Mouse (Mus musculus) embryonic fibroblast, embryonic 13.5 days (primary cell): ENCODE data around the gene Rpl31. TPM values are rescaled to one million over a fixed set of nuclear protein-coding genes. Genes with fewer than 3 reads are reported as not detected.

ENCODE experiments used
- H3K27ac ChIP-seq: 2 replicates; pipeline ENCODE4 v1.5.1; 2012; ENCODE audit warnings: low read length, control low read depth, inconsistent platforms; ENCODE audit not compliant: insufficient read depth
- H3K4me1 ChIP-seq: 2 replicates; pipeline ENCODE4 v1.6.1; 2011; ENCODE audit warnings: low read length; ENCODE audit not compliant: control insufficient read depth, insufficient read depth
- H3K4me3 ChIP-seq: 2 replicates; pipeline ENCODE4 v1.5.1; 2011; ENCODE audit warnings: mild to moderate bottlenecking, control low read depth, low read length; ENCODE audit not compliant: insufficient read depth
- CTCF ChIP-seq: IDR thresholded peaks from 2 replicates; pipeline ENCODE4 v1.5.1; 2011; ENCODE audit warnings: mild to moderate bottlenecking, control low read depth, low read length, moderate library complexity, borderline replicate concordance; ENCODE audit not compliant: insufficient read depth
- POLR2A ChIP-seq: IDR thresholded peaks from 2 replicates; pipeline ENCODE4 v1.6.1; 2011; ENCODE audit warnings: low read depth, mild to moderate bottlenecking, control low read depth, low read length, moderate library complexity
- polyA plus RNA-seq: library from polyadenylated mRNA; stranded (reverse); fragments of >200 nt; gene quantifications from 2 replicates; pipeline ENCODE4 v1.2.4, GENCODE M21; 2011; ENCODE audit warnings: low read depth; ENCODE audit not compliant: missing spikeins, insufficient read length

The Rpl31 gene
- polyA plus RNA-seq, 1 experiment: 1,489 TPM

GRCm38 (mm10) chr1:39339455-39339854 lies 28.2 kb upstream of the Rpl31 start:
- Histone ChIP-seq H3K4me3 (no peak overlapping the region), H3K4me1 (no peaks in the 10 kb centered on the region), H3K27ac (no peak overlapping the region)
- no peak for TF ChIP-seq CTCF
- no peak for TF ChIP-seq POLR2A

DNA sequence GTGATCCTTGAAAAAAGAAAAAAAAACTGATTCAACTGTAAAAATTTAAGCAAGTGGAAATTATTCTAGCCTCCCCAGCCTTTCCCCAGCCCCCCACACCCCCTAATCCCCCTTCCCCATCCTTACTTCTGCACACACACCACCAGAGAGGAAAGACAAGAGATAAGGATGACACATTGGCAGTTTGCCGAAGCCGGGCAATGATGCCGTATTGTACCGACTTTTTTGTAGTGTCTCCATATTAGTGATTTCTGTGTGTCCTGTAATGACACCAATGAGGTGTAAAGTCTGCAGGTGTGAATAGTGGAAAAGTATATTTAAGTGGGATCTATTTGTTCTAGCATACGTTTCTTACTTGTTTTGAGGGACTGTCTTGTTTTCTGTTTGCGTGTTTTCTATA lies 27.5 kb upstream of the Rpl31 start:
- Histone ChIP-seq H3K27ac (no peak overlapping the region), H3K4me3 (no peak overlapping the region), H3K4me1 (no peaks in the 10 kb centered on the region)
- TF ChIP-seq CTCF: no peak
- TF ChIP-seq POLR2A: no peak

DNA sequence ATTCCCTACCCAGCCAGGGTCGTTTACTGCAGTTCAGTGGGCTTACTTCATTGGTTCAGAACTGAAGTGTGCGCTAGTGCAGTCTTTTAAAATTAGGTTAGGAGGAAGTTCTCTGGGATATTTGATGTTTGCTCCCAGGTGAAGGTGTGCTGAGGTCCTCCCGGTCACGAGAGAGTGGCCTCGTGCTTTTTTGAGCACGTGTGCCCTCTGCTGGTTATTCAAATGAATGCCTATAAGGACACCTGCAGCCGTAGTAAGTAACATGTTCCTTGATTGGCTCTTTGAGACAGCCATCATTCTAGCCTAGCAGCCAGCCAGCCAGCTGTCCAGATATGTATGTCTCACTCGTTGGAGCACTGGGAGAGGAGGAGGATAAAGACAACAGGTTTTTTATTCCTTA lies 27.0 kb upstream of the Rpl31 start:
- Histone ChIP-seq H3K27ac (no peak overlapping the region), H3K4me3 (no peak overlapping the region), H3K4me1 (no peaks in the 10 kb centered on the region)
- TF ChIP-seq CTCF: peak; percentile 64; the same call in 1 of the 2 replicates
- TF ChIP-seq POLR2A: no peak

DNA sequence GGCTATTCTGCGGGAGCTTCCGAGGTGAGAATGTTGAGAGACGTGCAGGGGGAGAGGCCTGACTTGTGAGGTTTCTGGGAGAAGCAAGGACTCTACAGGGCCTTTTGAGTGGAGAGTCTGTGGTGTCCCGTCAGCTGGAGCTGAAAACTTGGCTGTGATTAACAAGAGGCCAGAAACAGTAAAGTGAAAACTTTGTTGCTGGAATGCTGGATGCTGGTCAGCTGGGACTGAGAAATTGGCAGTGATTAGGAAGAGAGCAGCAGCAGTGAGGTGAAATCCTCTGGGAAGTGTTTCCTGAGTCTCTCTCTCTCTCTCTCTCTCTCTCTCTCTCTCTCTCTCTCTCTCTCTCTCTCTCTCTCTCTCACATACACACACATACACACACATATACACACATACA lies 25.8 kb upstream of the Rpl31 start:
- no peak overlapping the region for H3K27ac ChIP-seq
- no peak overlapping the region for H3K4me3 ChIP-seq
- no peak for TF ChIP-seq POLR2A
- no peak for TF ChIP-seq CTCF
- H3K4me1 ChIP-seq: no peaks in the 10 kb centered on the region

DNA sequence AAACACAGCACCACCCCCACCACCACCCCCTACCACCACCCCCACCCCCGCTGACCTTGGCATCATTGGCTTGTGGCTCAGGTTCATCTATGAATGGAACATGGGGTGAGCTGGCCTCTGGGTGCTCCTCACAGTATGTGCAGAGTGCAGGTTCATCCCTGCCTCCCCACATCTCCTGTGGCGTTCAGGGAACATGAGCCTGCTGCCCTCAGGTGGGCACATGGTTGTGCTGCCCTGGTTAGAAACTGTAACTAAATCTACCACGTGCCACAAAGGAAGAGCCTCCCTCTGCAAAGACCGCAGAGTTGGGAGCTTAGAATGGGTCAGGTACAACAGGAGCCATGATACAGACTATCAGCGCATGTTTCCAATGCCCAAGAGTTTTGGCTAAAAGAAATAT lies 24.4 kb upstream of the Rpl31 start:
- Histone ChIP-seq H3K4me3 (no peak overlapping the region), H3K4me1 (no peaks in the 10 kb centered on the region), H3K27ac (no peak overlapping the region)
- TF ChIP-seq POLR2A: no peak
- peak; percentile 59; the same call in 1 of the 2 replicates for TF ChIP-seq CTCF

DNA sequence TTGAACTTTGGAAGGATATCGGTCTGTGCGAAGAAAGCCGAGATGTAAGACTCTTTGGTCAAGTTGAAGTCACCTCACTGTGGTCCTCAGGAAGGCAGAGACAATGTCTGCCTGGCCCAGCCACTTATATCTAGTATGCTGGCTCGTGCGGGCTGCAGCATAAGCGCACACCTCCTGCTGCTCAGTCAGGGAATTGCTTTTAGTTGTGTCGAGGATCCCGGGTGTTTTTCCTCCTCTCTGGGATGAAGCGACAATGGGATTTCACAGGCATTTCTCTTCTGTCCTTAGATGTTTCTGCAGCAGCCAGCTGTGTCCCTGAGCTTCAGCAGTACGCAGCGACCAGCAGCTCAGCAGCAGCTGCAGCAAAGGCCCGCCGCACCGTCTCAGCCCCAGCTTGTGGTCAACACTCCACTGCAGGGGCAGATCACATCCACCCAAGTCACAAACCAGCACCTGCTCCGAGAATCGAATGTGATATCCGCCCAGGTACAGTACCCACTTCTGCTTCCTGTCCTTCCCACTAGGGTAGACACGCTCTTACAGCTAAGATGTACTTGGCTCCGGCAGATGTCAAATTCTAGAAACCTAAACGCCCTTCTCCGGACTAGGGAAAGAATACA lies 22.6 kb upstream of the Rpl31 start:
- H3K27ac ChIP-seq: no peak overlapping the region
- H3K4me1 ChIP-seq: 0 out of 2 replicates have a peak, but pooled peaks cover 4% of the 10 kb centered on the region
- TF ChIP-seq CTCF (peak; percentile 41; the same call in 1 of the 2 replicates), POLR2A (no peak)
- H3K4me3 ChIP-seq: no peak overlapping the region

- H3K27ac ChIP-seq: no peak overlapping the region
- H3K4me1 ChIP-seq: 0 out of 2 replicates have a peak, but pooled peaks cover 4% of the 10 kb centered on the region
- no peak for TF ChIP-seq POLR2A
- no peak for TF ChIP-seq CTCF
- no peak overlapping the region for H3K4me3 ChIP-seq
These were observed 18.6 kb upstream of the Rpl31 start for GRCm38 (mm10) chr1:39349001-39349400.

DNA sequence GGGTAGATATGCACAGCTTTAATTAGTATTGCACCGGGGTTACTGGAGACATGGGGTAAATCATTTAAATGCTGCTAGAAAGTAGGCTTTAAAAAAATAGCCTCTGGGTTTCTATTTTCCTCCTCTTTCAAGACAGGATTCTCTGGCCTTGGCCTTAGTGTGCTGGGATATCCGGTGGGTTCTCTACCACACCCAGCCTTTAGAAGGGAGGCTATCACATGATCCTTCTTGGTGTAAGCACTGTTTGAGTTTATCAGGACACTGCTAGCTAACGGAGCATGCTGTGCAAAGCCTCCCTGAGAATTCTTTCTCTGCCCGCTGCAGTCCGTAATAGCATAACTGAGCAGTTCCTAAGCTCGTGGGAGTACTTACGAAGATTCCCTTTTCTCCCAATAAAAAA lies 18.2 kb upstream of the Rpl31 start:
- 0 out of 2 replicates have a peak, but pooled peaks cover 4% of the 10 kb centered on the region for H3K4me1 ChIP-seq
- TF ChIP-seq POLR2A (no peak), CTCF (no peak)

GRCm38 (mm10) chr1:39361754-39362514 lies 5.7 kb upstream of the Rpl31 start:
- TF ChIP-seq CTCF: no peak
- no peak for TF ChIP-seq POLR2A

More for the DNA sequence above, 18.2 kb upstream of the Rpl31 start:
- Histone ChIP-seq H3K4me3 (no peak overlapping the region), H3K27ac (no peak overlapping the region)

GRCm38 (mm10) chr1:39362515-39362893 lies 5.1 kb upstream of the Rpl31 start:
- no peak overlapping the region for H3K27ac ChIP-seq
- no peak overlapping the region for H3K4me3 ChIP-seq
- TF ChIP-seq CTCF (no peak), POLR2A (no peak)
- H3K4me1 ChIP-seq: no peaks in the 10 kb centered on the region

More at GRCm38 (mm10) chr1:39361754-39362514, 5.7 kb upstream of the Rpl31 start:
- Histone ChIP-seq H3K4me3 (no peak overlapping the region), H3K27ac (no peak overlapping the region), H3K4me1 (no peaks in the 10 kb centered on the region)
